Mouse (Mus musculus): ENCODE measurements around the gene Ube2e2.

DNA sequence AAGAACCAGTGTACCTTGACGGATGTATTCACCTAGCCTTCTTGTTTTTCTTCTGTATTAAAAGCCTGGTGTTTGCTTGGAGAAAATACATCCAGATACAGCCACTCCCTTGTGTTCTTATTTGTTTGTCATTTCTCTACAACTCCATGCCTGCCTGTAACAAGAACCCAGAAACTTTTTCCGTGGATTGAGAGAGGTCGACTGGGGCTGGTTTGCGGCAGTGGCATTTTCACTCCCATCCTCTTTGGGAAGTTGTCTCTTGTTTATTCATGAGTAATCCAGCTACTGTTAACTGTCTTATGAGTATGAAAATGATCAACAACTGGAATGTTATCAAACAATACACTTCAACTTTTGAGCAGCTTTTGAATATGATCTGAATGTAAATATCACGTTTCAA lies 115.8 kb downstream of the Ube2e2 start:
- TF ChIP-seq POLR2A (IDR thresholded peaks at IDR 0.05; ENCODE audit: control insufficient read depth, low read depth, low read length): no peak
- no peak for TF ChIP-seq CTCF (IDR thresholded peaks at IDR 0.05; ENCODE audit: control insufficient read depth, insufficient read depth, insufficient replicate concordance, low read depth, low read length)

All from testis, adult 2 months (tissue).